Mouse (Mus musculus): ENCODE results near the gene Emilin2. TPM values are rescaled to one million over a fixed set of nuclear protein-coding genes. Genes with fewer than 3 reads are reported as not detected.

Emilin2 gene
- polyA plus RNA-seq, 1 experiment from 2014 or later: 1.4 TPM

- ATAC-seq (ENCODE audit: low FRiP score, low TSS enrichment): no peak
Observed at GRCm38 (mm10) chr17:71242666-71243065, 69.1 kb downstream of the Emilin2 start.

GRCm38 (mm10) chr17:71240811-71241210, 71.0 kb downstream of the Emilin2 start:
- ATAC-seq (ENCODE audit: low FRiP score, low TSS enrichment) (no peak), DNase-seq (ENCODE audit: low spot score) (no peak)
- H3K4me2 ChIP-seq (replicated peaks; ENCODE audit: low read depth): no peak overlapping the region
- H3K9ac ChIP-seq (ENCODE audit: low read length): no peak overlapping the region
- no peak overlapping the region for H3K27ac ChIP-seq (replicated peaks)
- H3K4me3 ChIP-seq (ENCODE audit: low read depth, low read length): no peak overlapping the region
- no peaks in the 10 kb centered on the region for H3K9me3 ChIP-seq (ENCODE audit: control insufficient read depth, low read length)
- no peaks in the 10 kb centered on the region for H3K27me3 ChIP-seq (ENCODE audit: control insufficient read depth, insufficient read depth, low read length)
- TF ChIP-seq CTCF (IDR thresholded peaks at IDR 0.05; ENCODE audit: low read depth) (no peak), EP300 (optimal IDR thresholded peaks at IDR 0.05) (no peak)
- H3K36me3 ChIP-seq (ENCODE audit: control insufficient read depth, insufficient read depth, low read length): peaks cover 28% of the 10 kb centered on the region
- 93% methylated on average over 9 of the region's 9 CpGs for WGBS
- H3K4me1 ChIP-seq (replicated peaks; ENCODE audit: control insufficient read depth, insufficient read depth): no peaks in the 10 kb centered on the region

More at GRCm38 (mm10) chr17:71242666-71243065, 69.1 kb downstream of the Emilin2 start:
- H3K27ac ChIP-seq (replicated peaks): no peak overlapping the region
- H3K4me1 ChIP-seq (replicated peaks; ENCODE audit: control insufficient read depth, insufficient read depth): no peaks in the 10 kb centered on the region
- no peak for DNase-seq (ENCODE audit: low spot score)
- H3K27me3 ChIP-seq (ENCODE audit: control insufficient read depth, insufficient read depth, low read length): no peaks in the 10 kb centered on the region
- WGBS: 94% methylated on average over 7 of the region's 7 CpGs
- no peak overlapping the region for H3K4me3 ChIP-seq (ENCODE audit: low read depth, low read length)
- no peak overlapping the region for H3K4me2 ChIP-seq (replicated peaks; ENCODE audit: low read depth)
- peaks cover 39% of the 10 kb centered on the region for H3K36me3 ChIP-seq (ENCODE audit: control insufficient read depth, insufficient read depth, low read length)
- H3K9me3 ChIP-seq (ENCODE audit: control insufficient read depth, low read length): no peaks in the 10 kb centered on the region
- no peak for TF ChIP-seq EP300 (optimal IDR thresholded peaks at IDR 0.05)
- TF ChIP-seq CTCF (IDR thresholded peaks at IDR 0.05; ENCODE audit: low read depth): no peak
- no peak overlapping the region for H3K9ac ChIP-seq (ENCODE audit: low read length)

- DNase-seq (ENCODE audit: low spot score) (no peak), ATAC-seq (ENCODE audit: low FRiP score, low TSS enrichment) (no peak)
- Histone ChIP-seq H3K36me3 (ENCODE audit: control insufficient read depth, insufficient read depth, low read length) (peaks cover 20% of the 10 kb centered on the region), H3K4me1 (replicated peaks; ENCODE audit: control insufficient read depth, insufficient read depth) (no peaks in the 10 kb centered on the region), H3K4me3 (ENCODE audit: low read depth, low read length) (no peak overlapping the region), H3K27ac (replicated peaks) (no peak overlapping the region), H3K9ac (ENCODE audit: low read length) (no peak overlapping the region), H3K9me3 (ENCODE audit: control insufficient read depth, low read length) (no peaks in the 10 kb centered on the region), H3K4me2 (replicated peaks; ENCODE audit: low read depth) (no peak overlapping the region), H3K27me3 (ENCODE audit: control insufficient read depth, insufficient read depth, low read length) (no peaks in the 10 kb centered on the region)
- WGBS: 93% methylated on average over 7 of the region's 7 CpGs
- no peak for TF ChIP-seq CTCF (IDR thresholded peaks at IDR 0.05; ENCODE audit: low read depth)
- no peak for TF ChIP-seq EP300 (optimal IDR thresholded peaks at IDR 0.05)
Observed at GRCm38 (mm10) chr17:71238494-71238893, 73.3 kb downstream of the Emilin2 start.

GRCm38 (mm10) chr17:71235229-71235958, 76.4 kb downstream of the Emilin2 start:
- no peak overlapping the region for H3K4me2 ChIP-seq (replicated peaks; ENCODE audit: low read depth)
- no peaks in the 10 kb centered on the region for H3K9me3 ChIP-seq (ENCODE audit: control insufficient read depth, low read length)
- ATAC-seq (ENCODE audit: low FRiP score, low TSS enrichment) (peak; percentile 51; the same call in 1 of the 2 replicates), DNase-seq (ENCODE audit: low spot score) (no peak)
- no peaks in the 10 kb centered on the region for H3K27me3 ChIP-seq (ENCODE audit: control insufficient read depth, insufficient read depth, low read length)
- no peak overlapping the region for H3K4me3 ChIP-seq (ENCODE audit: low read depth, low read length)
- no peak overlapping the region for H3K9ac ChIP-seq (ENCODE audit: low read length)
- H3K27ac ChIP-seq (replicated peaks): no peak overlapping the region
- H3K4me1 ChIP-seq (replicated peaks; ENCODE audit: control insufficient read depth, insufficient read depth): no peaks in the 10 kb centered on the region
- 78% methylated on average over 12 of the region's 12 CpGs for WGBS
- peaks cover 7% of the 10 kb centered on the region for H3K36me3 ChIP-seq (ENCODE audit: control insufficient read depth, insufficient read depth, low read length)
- TF ChIP-seq EP300 (optimal IDR thresholded peaks at IDR 0.05) (no peak), CTCF (IDR thresholded peaks at IDR 0.05; ENCODE audit: low read depth) (no peak)

- no peak for TF ChIP-seq EP300 (optimal IDR thresholded peaks at IDR 0.05)
- ATAC-seq (ENCODE audit: low FRiP score, low TSS enrichment) (no peak), DNase-seq (ENCODE audit: low spot score) (no peak)
- Histone ChIP-seq H3K4me2 (replicated peaks; ENCODE audit: low read depth) (no peak overlapping the region), H3K36me3 (ENCODE audit: control insufficient read depth, insufficient read depth, low read length) (peaks cover 7% of the 10 kb centered on the region), H3K9me3 (ENCODE audit: control insufficient read depth, low read length) (no peaks in the 10 kb centered on the region), H3K9ac (ENCODE audit: low read length) (no peak overlapping the region), H3K4me3 (ENCODE audit: low read depth, low read length) (no peak overlapping the region), H3K27ac (replicated peaks) (no peak overlapping the region), H3K4me1 (replicated peaks; ENCODE audit: control insufficient read depth, insufficient read depth) (no peaks in the 10 kb centered on the region), H3K27me3 (ENCODE audit: control insufficient read depth, insufficient read depth, low read length) (no peaks in the 10 kb centered on the region)
- 89% methylated on average over 12 of the region's 12 CpGs for WGBS
Observed at GRCm38 (mm10) chr17:71234041-71234594, 77.7 kb downstream of the Emilin2 start.

- Histone ChIP-seq H3K36me3 (ENCODE audit: control insufficient read depth, insufficient read depth, low read length) (peaks cover 7% of the 10 kb centered on the region), H3K4me2 (replicated peaks; ENCODE audit: low read depth) (no peak overlapping the region), H3K4me1 (replicated peaks; ENCODE audit: control insufficient read depth, insufficient read depth) (no peaks in the 10 kb centered on the region), H3K4me3 (ENCODE audit: low read depth, low read length) (no peak overlapping the region), H3K27ac (replicated peaks) (no peak overlapping the region), H3K9me3 (ENCODE audit: control insufficient read depth, low read length) (no peaks in the 10 kb centered on the region), H3K9ac (ENCODE audit: low read length) (no peak overlapping the region), H3K27me3 (ENCODE audit: control insufficient read depth, insufficient read depth, low read length) (no peaks in the 10 kb centered on the region)
- no peak for ATAC-seq (ENCODE audit: low FRiP score, low TSS enrichment)
- no peak for DNase-seq (ENCODE audit: low spot score)
- 94% methylated on average over 4 of the region's 4 CpGs for WGBS
- no peak for TF ChIP-seq EP300 (optimal IDR thresholded peaks at IDR 0.05)
- no peak for TF ChIP-seq CTCF (IDR thresholded peaks at IDR 0.05; ENCODE audit: low read depth)
Observed at GRCm38 (mm10) chr17:71233210-71233609, 78.6 kb downstream of the Emilin2 start.
